Mouse (Mus musculus) intestine, embryonic 14.5 days (tissue): ENCODE measurements around the gene Cyb5rl. TPM values are rescaled to one million over a fixed set of nuclear protein-coding genes. Genes with fewer than 3 reads are reported as not detected.

Source experiments
- ATAC-seq: fragments of 200-750 bp; cut with Nextera tagmentation; replicated peaks from 2 replicates; pipeline ENCODE4 v1.8.0; 2017; ENCODE audit warnings: low read depth, moderate number of reproducible peaks, moderate TSS enrichment, moderate library complexity; ENCODE audit not compliant: low FRiP score, low TSS enrichment
- DNase-seq: peaks from one replicate; pipeline ENCODE4 v3.0.0-alpha.2; 2018; ENCODE audit warnings: low spot score
- H3K27ac ChIP-seq: fragments of 300-500 bp; sonication (generic); 2 replicates; pipeline ENCODE4 v1.5.1; 2014; ENCODE audit warnings: low read depth, mild to moderate bottlenecking, control low read depth
- H3K27me3 ChIP-seq: fragments of 300-500 bp; sonication (generic); replicated peaks from 2 replicates; pipeline ENCODE4 v1.6.1; 2014; ENCODE audit warnings: low read length, control low read depth; ENCODE audit not compliant: control insufficient read depth, insufficient read depth
- H3K36me3 ChIP-seq: fragments of 300-500 bp; sonication (generic); 2 replicates; pipeline ENCODE4 v1.6.1; 2014; ENCODE audit warnings: low read length, control low read depth; ENCODE audit not compliant: control insufficient read depth, insufficient read depth
- H3K4me1 ChIP-seq: fragments of 300-500 bp; sonication (generic); replicated peaks from 2 replicates; pipeline ENCODE4 v1.6.1; 2014; ENCODE audit warnings: low read length, control low read depth, mixed read lengths; ENCODE audit not compliant: control insufficient read depth, insufficient read depth
- H3K4me2 ChIP-seq: fragments of 300-500 bp; sonication (generic); 2 replicates; pipeline ENCODE4 v1.6.1; 2014; ENCODE audit warnings: low read length
- H3K4me3 ChIP-seq: fragments of 300-500 bp; sonication (generic); 2 replicates; pipeline ENCODE4 v1.5.1; 2014; ENCODE audit warnings: low read depth, low read length, control low read depth, mixed read lengths
- H3K9ac ChIP-seq: fragments of 300-500 bp; sonication (generic); 2 replicates; pipeline ENCODE4 v1.6.1; 2014; ENCODE audit warnings: mild to moderate bottlenecking, low read length
- H3K9me3 ChIP-seq: fragments of 300-500 bp; sonication (generic); 2 replicates; pipeline ENCODE4 v1.6.1; 2016; ENCODE audit warnings: low read length, control low read depth; ENCODE audit not compliant: control insufficient read depth
- WGBS: fragments of 180-500 bp; shearing (Covaris S2); extraction: QIAGEN DNeasy Blood & Tissue Kit; methylation state at CpG from one replicate; pipeline ENCODE4 v1.1.7; 2014; 5-methylcytosine and 5-hydroxymethylcytosine counted together
- polyA plus RNA-seq: library from polyadenylated mRNA; unstranded; fragments of >200 nt; fragmentation: Nextera tagmentation; extraction: Ambion mirVana; gene quantifications from 2 replicates; pipeline ENCODE4 v1.2.1, GENCODE M21; 2014

Cyb5rl gene
- polyA plus RNA-seq, 1 experiment from 2014 or later = 8.7 TPM

DNA sequence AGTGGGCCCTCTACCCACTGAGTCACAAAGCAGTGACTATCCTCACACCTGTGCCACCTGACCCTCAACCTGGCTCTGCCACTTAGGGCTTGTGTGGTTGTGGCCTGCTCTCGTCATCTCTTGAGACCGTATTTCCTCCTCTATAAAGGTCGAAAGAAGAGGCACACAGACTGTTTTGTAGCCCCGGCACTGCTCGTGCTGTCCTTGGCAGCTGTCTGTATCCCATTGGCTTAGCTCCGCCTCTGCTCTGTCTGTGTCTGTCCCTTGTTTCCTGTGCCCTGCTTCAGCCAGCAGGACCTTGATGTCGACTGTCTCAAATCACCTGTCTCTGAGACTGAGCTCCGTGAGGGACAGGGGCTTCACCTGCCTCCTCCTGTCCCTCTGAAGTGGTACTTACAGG lies 40.3 kb upstream of the Cyb5rl start:
- Histone ChIP-seq H3K27me3 (no peaks in the 10 kb centered on the region), H3K36me3 (peaks cover 42% of the 10 kb centered on the region), H3K27ac (no peak overlapping the region), H3K4me2 (no peak overlapping the region), H3K4me1 (no peaks in the 10 kb centered on the region), H3K9me3 (no peaks in the 10 kb centered on the region), H3K9ac (no peak overlapping the region), H3K4me3 (no peak overlapping the region)
- ATAC-seq (no peak), DNase-seq (no peak)
- WGBS = 62% methylated on average over 8 of the region's 8 CpGs

DNA sequence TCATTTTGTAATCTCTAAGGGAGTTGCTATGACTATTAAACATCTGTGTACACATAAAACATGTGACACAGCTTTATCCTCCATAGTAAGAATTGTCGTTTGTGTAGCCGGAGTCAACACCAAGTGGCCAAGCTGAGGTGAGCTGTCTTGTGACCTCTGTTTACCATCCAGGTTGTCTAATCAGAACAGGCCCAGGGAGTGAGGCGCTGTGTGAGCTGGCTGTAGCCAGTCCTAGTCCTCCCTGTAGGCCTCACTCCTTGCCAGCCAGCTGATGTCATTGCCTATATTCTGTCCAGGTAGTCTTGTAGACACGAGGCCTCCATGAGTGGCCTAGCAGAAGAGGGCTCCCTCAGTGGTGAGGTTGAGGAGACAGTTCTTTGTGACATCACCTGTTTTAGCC lies 31.1 kb upstream of the Cyb5rl start:
- Histone ChIP-seq H3K27ac (no peak overlapping the region), H3K27me3 (no peaks in the 10 kb centered on the region), H3K4me1 (no peaks in the 10 kb centered on the region), H3K9me3 (no peaks in the 10 kb centered on the region), H3K36me3 (peaks cover 96% of the 10 kb centered on the region), H3K4me2 (no peak overlapping the region), H3K4me3 (no peak overlapping the region), H3K9ac (no peak overlapping the region)
- DNase-seq (no peak), ATAC-seq (no peak)
- 82% methylated on average over 4 of the region's 4 CpGs for WGBS

- Histone ChIP-seq H3K27me3 (no peaks in the 10 kb centered on the region), H3K9me3 (no peaks in the 10 kb centered on the region), H3K27ac (no peak overlapping the region), H3K4me3 (no peak overlapping the region), H3K9ac (no peak overlapping the region), H3K4me2 (no peak overlapping the region), H3K4me1 (no peaks in the 10 kb centered on the region), H3K36me3 (peaks cover 97% of the 10 kb centered on the region)
- 95% methylated on average over 2 of the region's 2 CpGs for WGBS
- ATAC-seq = no peak
- DNase-seq = no peak
Measured at GRCm38 (mm10) chr4:107036985-107037384, 29.8 kb upstream of the Cyb5rl start.

DNA sequence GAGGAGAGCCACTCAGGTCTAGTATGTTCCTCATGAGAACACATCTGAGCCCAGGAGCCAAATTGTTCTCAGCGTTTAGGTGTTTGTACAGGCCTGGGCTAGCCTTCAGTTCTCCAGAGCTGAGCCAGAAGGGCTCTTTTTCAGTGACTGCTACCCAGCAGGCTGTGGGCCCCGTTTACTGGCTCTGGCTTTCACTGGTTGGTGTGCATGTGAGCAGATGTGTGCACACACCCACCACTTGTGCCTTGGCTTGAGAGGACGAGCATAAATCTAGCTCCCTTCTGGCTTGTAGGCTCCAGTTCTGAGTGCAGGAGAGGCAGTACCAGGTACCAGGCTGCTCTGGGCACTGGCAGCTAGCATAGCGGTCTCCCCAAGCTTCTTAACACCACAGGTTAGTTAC lies 28.5 kb upstream of the Cyb5rl start:
- peaks cover 92% of the 10 kb centered on the region for H3K36me3 ChIP-seq
- no peak for ATAC-seq
- DNase-seq = no peak
- no peaks in the 10 kb centered on the region for H3K9me3 ChIP-seq
- no peak overlapping the region for H3K4me3 ChIP-seq
- WGBS = 79% methylated on average over 4 of the region's 4 CpGs
- H3K27me3 ChIP-seq = no peaks in the 10 kb centered on the region
- no peak overlapping the region for H3K9ac ChIP-seq
- no peak overlapping the region for H3K4me2 ChIP-seq
- no peak overlapping the region for H3K27ac ChIP-seq
- no peaks in the 10 kb centered on the region for H3K4me1 ChIP-seq

DNA sequence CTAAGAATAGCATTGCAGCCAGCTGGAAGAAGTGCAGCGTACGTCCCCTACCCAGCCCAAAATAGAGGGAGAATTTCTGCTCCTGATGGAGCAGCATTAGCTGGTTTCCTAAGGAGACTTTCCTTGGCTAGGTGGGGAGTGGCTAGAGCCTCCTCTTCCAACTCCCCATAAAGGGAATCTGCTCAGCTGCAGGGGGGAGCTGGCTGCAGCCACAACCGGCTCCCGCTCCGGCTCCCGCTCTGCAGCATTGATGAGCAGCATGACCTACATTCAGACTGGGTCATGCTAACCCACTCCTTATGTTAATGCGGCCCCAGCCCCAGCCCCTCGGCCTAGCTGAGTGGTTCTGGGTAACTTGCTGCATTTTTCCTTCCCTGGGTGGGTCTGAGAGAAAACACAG lies 27.5 kb upstream of the Cyb5rl start:
- Histone ChIP-seq H3K4me3 (no peak overlapping the region), H3K27ac (no peak overlapping the region), H3K27me3 (no peaks in the 10 kb centered on the region), H3K9me3 (no peaks in the 10 kb centered on the region), H3K4me1 (no peaks in the 10 kb centered on the region), H3K4me2 (no peak overlapping the region), H3K9ac (no peak overlapping the region), H3K36me3 (peaks cover 92% of the 10 kb centered on the region)
- 84% methylated on average over 8 of the region's 8 CpGs for WGBS
- ATAC-seq = no peak
- DNase-seq = no peak

- 89% methylated on average over 6 of the region's 6 CpGs for WGBS
Measured at GRCm38 (mm10) chr4:107042304-107042703, 24.5 kb upstream of the Cyb5rl start.

DNA sequence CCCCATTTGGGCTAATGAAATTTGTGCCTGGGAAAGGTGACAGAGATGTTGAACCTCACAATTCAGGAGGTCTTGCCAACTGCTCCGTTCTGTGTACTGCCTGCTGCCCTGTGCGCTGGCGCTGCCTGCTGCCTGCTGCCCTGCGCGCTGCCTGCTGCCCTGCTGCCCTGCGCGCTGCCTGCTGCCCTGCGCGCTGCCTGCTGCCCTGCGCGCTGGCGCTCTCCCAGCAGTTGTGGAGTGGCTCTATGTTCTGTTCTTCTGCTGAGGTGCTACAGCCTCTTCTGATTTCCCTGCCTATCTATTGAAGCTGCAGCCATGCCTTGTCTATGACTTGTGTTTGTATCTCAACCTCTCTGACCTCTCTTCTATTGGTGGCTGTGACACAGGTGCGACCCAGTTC lies 21.6 kb upstream of the Cyb5rl start:
- no peak overlapping the region for H3K4me2 ChIP-seq
- ATAC-seq (no peak), DNase-seq (no peak)
- no peaks in the 10 kb centered on the region for H3K27me3 ChIP-seq
- H3K9ac ChIP-seq = no peak overlapping the region
- H3K27ac ChIP-seq = no peak overlapping the region
- WGBS = 96% methylated on average over 13 of the region's 13 CpGs
- H3K36me3 ChIP-seq = peaks cover 82% of the 10 kb centered on the region
- H3K4me1 ChIP-seq = no peaks in the 10 kb centered on the region
- H3K9me3 ChIP-seq = no peaks in the 10 kb centered on the region
- H3K4me3 ChIP-seq = no peak overlapping the region

More at GRCm38 (mm10) chr4:107042304-107042703, 24.5 kb upstream of the Cyb5rl start:
- no peak for DNase-seq
- Histone ChIP-seq H3K9me3 (no peaks in the 10 kb centered on the region), H3K4me3 (no peak overlapping the region), H3K4me2 (no peak overlapping the region), H3K27ac (no peak overlapping the region), H3K27me3 (no peaks in the 10 kb centered on the region), H3K36me3 (peaks cover 87% of the 10 kb centered on the region), H3K4me1 (no peaks in the 10 kb centered on the region), H3K9ac (no peak overlapping the region)
- no peak for ATAC-seq

GRCm38 (mm10) chr4:107047806-107048205 lies 19.0 kb upstream of the Cyb5rl start:
- H3K27me3 ChIP-seq = no peaks in the 10 kb centered on the region
- no peak overlapping the region for H3K9ac ChIP-seq
- no peak overlapping the region for H3K4me2 ChIP-seq
- ATAC-seq = no peak
- WGBS = 85% methylated on average over 5 of the region's 5 CpGs
- DNase-seq = no peak
- H3K4me3 ChIP-seq = no peak overlapping the region
- H3K4me1 ChIP-seq = no peaks in the 10 kb centered on the region
- H3K36me3 ChIP-seq = peaks cover 58% of the 10 kb centered on the region
- no peaks in the 10 kb centered on the region for H3K9me3 ChIP-seq
- H3K27ac ChIP-seq = no peak overlapping the region

GRCm38 (mm10) chr4:107048568-107049162 lies 18.1 kb upstream of the Cyb5rl start:
- no peak overlapping the region for H3K9ac ChIP-seq
- 91% methylated on average over 11 of the region's 11 CpGs for WGBS
- H3K36me3 ChIP-seq = peaks cover 55% of the 10 kb centered on the region
- H3K4me3 ChIP-seq = no peak overlapping the region
- no peaks in the 10 kb centered on the region for H3K4me1 ChIP-seq
- no peaks in the 10 kb centered on the region for H3K27me3 ChIP-seq
- ATAC-seq (no peak), DNase-seq (no peak)
- no peaks in the 10 kb centered on the region for H3K9me3 ChIP-seq
- no peak overlapping the region for H3K4me2 ChIP-seq
- no peak overlapping the region for H3K27ac ChIP-seq
